In the genomic region with DNA sequence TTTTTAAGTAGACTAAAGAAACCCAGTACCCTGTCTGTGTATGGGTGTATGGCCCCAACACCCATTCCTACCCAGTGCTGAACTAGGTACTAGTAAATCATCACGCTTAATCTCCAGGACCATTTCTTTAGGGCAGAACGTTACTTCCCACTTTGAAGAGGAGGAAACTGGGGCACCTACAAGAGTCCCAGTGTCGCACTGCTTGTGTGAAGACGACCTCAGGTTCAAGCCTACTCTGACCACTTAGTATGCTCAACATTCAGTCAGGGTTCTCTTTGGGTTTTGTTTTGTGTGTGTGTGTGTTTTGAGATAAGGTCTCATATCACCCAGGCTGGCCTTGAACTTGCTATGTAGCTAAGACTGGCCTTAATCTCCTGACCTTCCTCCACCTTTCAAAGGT, we compare ENCODE assay signal across 9 mouse cellular contexts. TPM values are rescaled to one million over a fixed set of nuclear protein-coding genes. Genes with fewer than 3 reads are reported as not detected.
DNase-seq lines count a peak whose midpoint lies in the region; ATAC-seq and TF ChIP-seq lines count a peak whose summit lies in the region.
"Had no signal": no experiment of that assay in that cellular context is flagged by ENCODE, and none has a peak within 500 bp of the region (broad histone marks: within the 10 kb centered on the region; RNA-seq: fewer than 3 reads in every experiment).

No protein-coding gene starts in this region.

- in situ Hi-C loops in CH12.LX (cut with MboI; ENCODE audit: low pct_ligation_motif_present, low pct_unique_long_range_greater_than_20kb, low sequenced_read_pairs), result loop anchor here (5.0 kb wide), 2 partner anchors 34 to 69 kb away; no protein-coding TSS in a partner anchor

- no peak for DNase-seq in CH12.LX (ENCODE audit: extremely low read depth)
- no peak for DNase-seq in midbrain, embryonic 11.5 days (ENCODE audit: low spot score, missing footprints)
- no peak for DNase-seq in cerebellum, adult 11-12 months
- no peak for DNase-seq in cerebellum, adult 18-20 months
- DNase-seq in urinary bladder, adult 2 months (ENCODE audit: low spot score), result no peak
- DNase-seq: cerebellum, adult 9-10 months had no signal

- TF ChIP-seq RAD21 in CH12.LX (IDR thresholded peaks at IDR 0.05; ENCODE audit: low read depth, low read length), result no peak

- dilution Hi-C loops in CH12.LX (cut with MboI; ENCODE audit: extremely low pct_ligation_motif_present, extremely low pct_unique_long_range_greater_than_20kb, low sequenced_read_pairs), result no loop called here

- no peak overlapping the region for H3K27ac ChIP-seq in CH12.LX (ENCODE audit: insufficient read depth, low read depth)
- no peak overlapping the region for H3K27ac ChIP-seq in hindbrain, embryonic 13.5 days
- H3K27ac ChIP-seq in midbrain, embryonic 11.5 days (ENCODE audit: low read depth, low read length), result no peak overlapping the region
- H3K27ac ChIP-seq: macrophage had no signal

- TF ChIP-seq CTCF in CH12.LX (conservative IDR thresholded peaks at IDR 0.05 in 1 of 2, IDR thresholded peaks at IDR 0.05 in 1 of 2; ENCODE audit: low read depth in 2 of 2, low read length in 2 of 2), result no peak
- no peak for TF ChIP-seq CTCF in E14TG2a.4 (conservative IDR thresholded peaks at IDR 0.05; ENCODE audit: low read length)

- H3K9ac ChIP-seq in CH12.LX (ENCODE audit: insufficient read depth, low read depth), result no peak overlapping the region
- 0 out of 2 replicates have a peak overlapping the region, but pooled peaks have one; percentile 21 for H3K9ac ChIP-seq in hindbrain, embryonic 13.5 days
- no peak overlapping the region for H3K9ac ChIP-seq in midbrain, embryonic 11.5 days (ENCODE audit: low read length)

- H3K4me3 ChIP-seq in CH12.LX (replicated peaks in 1 of 3; ENCODE audit: low read depth in 2 of 3, low read length in 2 of 3, poor library complexity in 1 of 3) (no peak overlapping the region), E14TG2a.4 (replicated peaks; ENCODE audit: low read length) (peak overlapping the region; percentile 95; the same call in 1 of the 2 replicates)
- H3K4me3 ChIP-seq in hindbrain, embryonic 13.5 days, result peak overlapping the region; percentile 78; the same call in 1 of the 2 replicates
- no peak overlapping the region; the same call in 1 of the 2 replicates for H3K4me3 ChIP-seq in midbrain, embryonic 11.5 days (ENCODE audit: low read depth, low read length)

- H3K9me3 ChIP-seq in CH12.LX (replicated peaks; ENCODE audit: low read length) (no peaks in the 10 kb centered on the region), E14TG2a.4 (ENCODE audit: low read length) (no peaks in the 10 kb centered on the region)
- H3K9me3 ChIP-seq in hindbrain, embryonic 13.5 days, result no peaks in the 10 kb centered on the region
- no peaks in the 10 kb centered on the region for H3K9me3 ChIP-seq in midbrain, embryonic 11.5 days (ENCODE audit: control insufficient read depth, low read length)

- ATAC-seq in hindbrain, embryonic 13.5 days (ENCODE audit: low FRiP score), result no peak
- no peak for ATAC-seq in midbrain, embryonic 11.5 days (ENCODE audit: low FRiP score)

- 85% methylated on average over 4 of the region's 4 CpGs for WGBS in hindbrain, embryonic 13.5 days
- WGBS in midbrain, embryonic 11.5 days, result 82% methylated on average over 4 of the region's 4 CpGs

- TF ChIP-seq EP300 in CH12.LX (IDR thresholded peaks at IDR 0.05; ENCODE audit: low read length), result no peak

- no peak for TF ChIP-seq POLR2A in CH12.LX (IDR thresholded peaks at IDR 0.05; ENCODE audit: low read depth, low read length)

- H3K4me2 ChIP-seq in CH12.LX (ENCODE audit: insufficient read depth, low read depth, poor library complexity, severe bottlenecking), result peak overlapping the region; percentile 75
- H3K4me2 ChIP-seq in hindbrain, embryonic 13.5 days, result peak overlapping the region; percentile 82
- peak overlapping the region; percentile 84; the same call in 1 of the 2 replicates for H3K4me2 ChIP-seq in midbrain, embryonic 11.5 days

- peaks cover 48% of the 10 kb centered on the region for H3K79me2 ChIP-seq in CH12.LX (replicated peaks; ENCODE audit: control insufficient read depth, extremely low read depth, insufficient read depth, poor library complexity, severe bottlenecking)

- H3K36me3 ChIP-seq in CH12.LX (replicated peaks in 1 of 2; ENCODE audit: control insufficient read depth in 1 of 2, insufficient read depth in 1 of 2, low read length in 1 of 2) (peaks cover 32 to 56% of the 10 kb centered on the region in 2 experiments), E14TG2a.4 (ENCODE audit: insufficient read depth, low read length) (peaks cover 42% of the 10 kb centered on the region)
- H3K36me3 ChIP-seq in hindbrain, embryonic 13.5 days, result peaks cover 14% of the 10 kb centered on the region
- peaks cover 11% of the 10 kb centered on the region; the same call in 1 of the 2 replicates for H3K36me3 ChIP-seq in midbrain, embryonic 11.5 days (ENCODE audit: control insufficient read depth, insufficient read depth, low read length)

- H3K4me1 ChIP-seq in CH12.LX (ENCODE audit: control insufficient read depth in 1 of 2, insufficient read depth in 2 of 2) (peaks cover 8 to 47% of the 10 kb centered on the region in 2 experiments), E14TG2a.4 (replicated peaks; ENCODE audit: low read depth, low read length) (peaks cover 73% of the 10 kb centered on the region)
- peaks cover 51% of the 10 kb centered on the region for H3K4me1 ChIP-seq in hindbrain, embryonic 13.5 days (replicated peaks)
- peaks cover 28% of the 10 kb centered on the region for H3K4me1 ChIP-seq in midbrain, embryonic 11.5 days (ENCODE audit: control insufficient read depth, insufficient read depth, low read length)

- H3K27me3 ChIP-seq in CH12.LX (replicated peaks) (no peaks in the 10 kb centered on the region), E14TG2a.4 (ENCODE audit: insufficient read depth, low read length) (no peaks in the 10 kb centered on the region; the same call in 1 of the 2 replicates)
- 0 out of 2 replicates have a peak, but pooled peaks cover 3% of the 10 kb centered on the region for H3K27me3 ChIP-seq in hindbrain, embryonic 13.5 days
- H3K27me3 ChIP-seq in midbrain, embryonic 11.5 days (ENCODE audit: control insufficient read depth, insufficient read depth, low read length), result no peaks in the 10 kb centered on the region

TF ChIP-seq in CH12.LX, 34 proteins besides CTCF, POLR2A, EP300 and RAD21:
- no peak for TF ChIP-seq USF1 (IDR thresholded peaks at IDR 0.05; ENCODE audit: low read depth, low read length)
- TF ChIP-seq ZMIZ1 (IDR thresholded peaks at IDR 0.05; ENCODE audit: low read depth, low read length), result no peak
- no peak for TF ChIP-seq ZNF384 (IDR thresholded peaks at IDR 0.05; ENCODE audit: low read depth, low read length)
- TF ChIP-seq SIN3A (IDR thresholded peaks at IDR 0.05; ENCODE audit: low read length), result no peak
- TF ChIP-seq GABPA (IDR thresholded peaks at IDR 0.05; ENCODE audit: insufficient replicate concordance, low read depth, low read length), result no peak
- TF ChIP-seq USF2 (conservative IDR thresholded peaks at IDR 0.05; ENCODE audit: low read depth, low read length), result no peak
- TF ChIP-seq POLR2AphosphoS2 (IDR thresholded peaks at IDR 0.05; ENCODE audit: low read depth, low read length), result no peak
- no peak for TF ChIP-seq TCF12 (IDR thresholded peaks at IDR 0.05; ENCODE audit: low read depth, low read length)

RNA-seq across cellular contexts. Expression of a gene that starts 2.8 kb away (rescaled TPM):
- total RNA-seq in CH12.LX (2012; rRNA removed), result 24.9 and 25.9 TPM in 2 replicates
- 19.3 and 20.3 TPM in 2 replicates for total RNA-seq in CH12.LX (2014; rRNA removed)
- 30.1 and 32.7 TPM in 2 replicates for polyA plus RNA-seq in CH12.LX (2012; ENCODE audit: insufficient read length, low read depth)
- polyA plus RNA-seq in hindbrain, embryonic 13.5 days (2015; fragmentation: Nextera tagmentation; extraction: Ambion mirVana), result 12.9 and 13.8 TPM in 2 replicates
- polyA plus RNA-seq in midbrain, embryonic 11.5 days (2014; fragmentation: Nextera tagmentation; extraction: Ambion mirVana), result 11.0 TPM in 2 replicates
- 14.3 and 23.3 TPM in 2 replicates for polyA plus RNA-seq in urinary bladder, adult 2 months (2012; rRNA removed)

RNA-seq across cellular contexts. Expression of a gene that starts 57.5 kb away (rescaled TPM):
- total RNA-seq in CH12.LX (2012; rRNA removed) (43.2 and 49.9 TPM in 2 replicates), CH12.LX (2014; rRNA removed) (68.6 and 77.5 TPM in 2 replicates)
- 64.5 and 68.5 TPM in 2 replicates for polyA plus RNA-seq in CH12.LX (2012; ENCODE audit: insufficient read length, low read depth)
- 28.2 and 29.5 TPM in 2 replicates for polyA plus RNA-seq in hindbrain, embryonic 13.5 days (2015; fragmentation: Nextera tagmentation; extraction: Ambion mirVana)
- 68.5 and 71.3 TPM in 2 replicates for polyA plus RNA-seq in midbrain, embryonic 11.5 days (2014; fragmentation: Nextera tagmentation; extraction: Ambion mirVana)
- polyA plus RNA-seq in urinary bladder, adult 2 months (2012; rRNA removed), result 31.2 and 33.4 TPM in 2 replicates

Comparison
In these comparisons a context has a peak if more than half of its experiments do, and no peak if none do; other contexts are left out.
1. H3K4me3 ChIP-seq: peak in E14TG2a.4 (single experiment) and hindbrain, embryonic 13.5 days (single experiment); none in CH12.LX (0 of 3) and midbrain, embryonic 11.5 days (single experiment).
2. Peak in every context shown above with its lines, with median percentiles within 50 percentile points of each other: H3K4me2 ChIP-seq.